8 mouse cellular contexts compared by ENCODE assay signal in genomic region chr7:16875310-16875325, GRCm38 (mm10). TPM values are rescaled to one million over a fixed set of nuclear protein-coding genes. Genes with fewer than 3 reads are reported as not detected.
DNase-seq lines count a peak whose midpoint lies in the region; ATAC-seq and TF ChIP-seq lines count a peak whose summit lies in the region.

TSS of gene Dact3 (plus strand) at chr7:16875317.

- H3K9ac ChIP-seq in lung, embryonic 15.5 days = peak within 1 kb of the TSS; percentile 74
- peak within 1 kb of the TSS; percentile 86 for H3K9ac ChIP-seq in forebrain, embryonic 12.5 days
- peak within 1 kb of the TSS; percentile 55 for H3K9ac ChIP-seq in intestine, postnatal 0 days (ENCODE audit: low read depth, low read length)
- H3K9ac ChIP-seq in midbrain, embryonic 14.5 days (replicated peaks; ENCODE audit: low read length) = peak within 1 kb of the TSS; percentile 84

- WGBS in lung, embryonic 15.5 days = 0% methylated on average over 1 of the region's 1 CpGs
- WGBS in forebrain, embryonic 12.5 days = 0% methylated on average over 1 of the region's 1 CpGs
- WGBS in intestine, postnatal 0 days = 0% methylated on average over 1 of the region's 1 CpGs
- 5% methylated on average over 1 of the region's 1 CpGs for WGBS in midbrain, embryonic 14.5 days

- no peak for DNase-seq in lung, postnatal 14 days
- no peak for DNase-seq in midbrain, embryonic 14.5 days
- DNase-seq in gastrocnemius, postnatal 14 days = no peak
- DNase-seq in lung, postnatal 4 days = no peak

- no peaks in the 10 kb centered on the region for H3K27me3 ChIP-seq in lung, embryonic 15.5 days
- H3K27me3 ChIP-seq in forebrain, embryonic 12.5 days = no peaks in the 10 kb centered on the region
- H3K27me3 ChIP-seq in intestine, postnatal 0 days (replicated peaks; ENCODE audit: control insufficient read depth, insufficient read depth, low read length) = no peaks in the 10 kb centered on the region
- H3K27me3 ChIP-seq in midbrain, embryonic 14.5 days (ENCODE audit: control insufficient read depth, insufficient read depth, low read length) = no peaks in the 10 kb centered on the region

- H3K4me3 ChIP-seq in lung, embryonic 15.5 days = peak within 1 kb of the TSS; percentile 77
- peak within 1 kb of the TSS; percentile 78 for H3K4me3 ChIP-seq in forebrain, embryonic 12.5 days (replicated peaks)
- peak within 1 kb of the TSS; percentile 59 for H3K4me3 ChIP-seq in intestine, postnatal 0 days (ENCODE audit: low read depth, low read length)
- peak within 1 kb of the TSS; percentile 69 for H3K4me3 ChIP-seq in midbrain, embryonic 14.5 days (replicated peaks; ENCODE audit: low read depth, low read length)

- H3K36me3 ChIP-seq in lung, embryonic 15.5 days = peaks cover 4% of the 10 kb centered on the region; the same call in 1 of the 2 replicates
- peaks cover 6% of the 10 kb centered on the region; the same call in 1 of the 2 replicates for H3K36me3 ChIP-seq in forebrain, embryonic 12.5 days (replicated peaks)
- peaks cover 6% of the 10 kb centered on the region; the same call in 1 of the 2 replicates for H3K36me3 ChIP-seq in intestine, postnatal 0 days (ENCODE audit: control insufficient read depth, insufficient read depth)
- peaks cover 4% of the 10 kb centered on the region for H3K36me3 ChIP-seq in midbrain, embryonic 14.5 days (ENCODE audit: control insufficient read depth, insufficient read depth, low read length)

- peak within 1 kb of the TSS; percentile 92 for H3K4me2 ChIP-seq in lung, embryonic 15.5 days
- H3K4me2 ChIP-seq in forebrain, embryonic 12.5 days = peak within 1 kb of the TSS; percentile 92
- H3K4me2 ChIP-seq in intestine, postnatal 0 days (replicated peaks; ENCODE audit: low read depth) = peak within 1 kb of the TSS; percentile 87
- peak within 1 kb of the TSS; percentile 88 for H3K4me2 ChIP-seq in midbrain, embryonic 14.5 days (ENCODE audit: low read length)

- peak within 1 kb of the TSS; percentile 93 for H3K27ac ChIP-seq in lung, embryonic 15.5 days
- peak within 1 kb of the TSS; percentile 88 for H3K27ac ChIP-seq in forebrain, embryonic 12.5 days
- peak within 1 kb of the TSS; percentile 72 for H3K27ac ChIP-seq in intestine, postnatal 0 days (ENCODE audit: low read depth, low read length)
- peak within 1 kb of the TSS; percentile 83 for H3K27ac ChIP-seq in midbrain, embryonic 14.5 days (replicated peaks; ENCODE audit: low read depth, low read length)

- no peaks in the 10 kb centered on the region for H3K9me3 ChIP-seq in lung, embryonic 15.5 days
- H3K9me3 ChIP-seq in forebrain, embryonic 12.5 days = no peaks in the 10 kb centered on the region
- H3K9me3 ChIP-seq in intestine, postnatal 0 days (ENCODE audit: control insufficient read depth) = no peaks in the 10 kb centered on the region
- no peaks in the 10 kb centered on the region for H3K9me3 ChIP-seq in midbrain, embryonic 14.5 days (ENCODE audit: control insufficient read depth, low read length)

- TF ChIP-seq CTCF in intestine, postnatal 0 days (IDR thresholded peaks at IDR 0.05; ENCODE audit: low read depth) = no peak

- no peak for ATAC-seq in lung, embryonic 15.5 days (ENCODE audit: borderline replicate concordance, extremely low read depth, low FRiP score, low TSS enrichment)
- no peak for ATAC-seq in forebrain, embryonic 12.5 days (ENCODE audit: low FRiP score)
- no peak for ATAC-seq in intestine, postnatal 0 days
- no peak for ATAC-seq in midbrain, embryonic 14.5 days (ENCODE audit: low FRiP score, low TSS enrichment)
- ATAC-seq in erythroid progenitor cell, adult 5-6 weeks (replicated peaks; ENCODE audit: low FRiP score, poor library complexity, severe bottlenecking) = no peak

- intact Hi-C loops in gastrocnemius, postnatal 14 days (cut with DNase I; ENCODE audit: low total_unique reads) = no loop called here

- peaks cover 33% of the 10 kb centered on the region for H3K4me1 ChIP-seq in lung, embryonic 15.5 days
- peaks cover 30% of the 10 kb centered on the region for H3K4me1 ChIP-seq in forebrain, embryonic 12.5 days
- no peaks in the 10 kb centered on the region for H3K4me1 ChIP-seq in intestine, postnatal 0 days (replicated peaks; ENCODE audit: control insufficient read depth, insufficient read depth, low read length)
- H3K4me1 ChIP-seq in midbrain, embryonic 14.5 days (ENCODE audit: control insufficient read depth, insufficient read depth, low read length) = peaks cover 17% of the 10 kb centered on the region

RNA-seq across cellular contexts. Expression of gene Dact3, which starts in this region (rescaled TPM):
- polyA plus RNA-seq in lung, embryonic 15.5 days (2015; fragmentation: Nextera tagmentation; extraction: Ambion mirVana) = 3.5 and 3.7 TPM in 2 replicates
- polyA plus RNA-seq in forebrain, embryonic 12.5 days (2016; fragmentation: Nextera tagmentation; extraction: Ambion mirVana) = 2.6 and 3.2 TPM in 2 replicates
- polyA plus RNA-seq in intestine, postnatal 0 days (2015; fragmentation: Nextera tagmentation; extraction: Ambion mirVana) = 3.4 and 3.7 TPM in 2 replicates
- 4.9 and 6.2 TPM in 2 replicates for polyA plus RNA-seq in midbrain, embryonic 14.5 days (2014; fragmentation: Nextera tagmentation; extraction: Ambion mirVana)
- total RNA-seq in gastrocnemius, postnatal 14 days (2021) = 1 to 10 TPM; 3.9 to 7.1 TPM
- not detected in 2 replicates for total RNA-seq in erythroid progenitor cell, adult 5-6 weeks (2015; ENCODE audit: low replicate concordance)
- not detected in 2 replicates for total RNA-seq in erythroid progenitor cell, adult 5-6 weeks (2017; ENCODE audit: low replicate concordance)

Comparison
In these comparisons a context has a peak if more than half of its experiments do, and no peak if none do; other contexts are left out.
1. RNA of gene Dact3 (total RNA-seq): 3.9 to 7.1 TPM in gastrocnemius, postnatal 14 days; not detected in erythroid progenitor cell, adult 5-6 weeks; every median in the first group is over 4 times any median in the second.
2. Peak in every context shown above with its lines, with median percentiles within 50 percentile points of each other: H3K27ac ChIP-seq, H3K4me2 ChIP-seq, H3K4me3 ChIP-seq and H3K9ac ChIP-seq.